Mouse (Mus musculus) intestine, embryonic 15.5 days (tissue): ENCODE data around the gene Enthd1. TPM values are rescaled to one million over a fixed set of nuclear protein-coding genes. Genes with fewer than 3 reads are reported as not detected.

ENCODE experiments used
- ATAC-seq: fragments of 200-750 bp; cut with Nextera tagmentation; 2 replicates; pipeline ENCODE4 v1.8.0; 2017; ENCODE audit warnings: moderate TSS enrichment, moderate library complexity
- H3K27ac ChIP-seq: fragments of 300-500 bp; sonication (generic); 2 replicates; pipeline ENCODE4 v1.5.1; 2015; ENCODE audit warnings: mild to moderate bottlenecking, inconsistent platforms
- H3K27me3 ChIP-seq: fragments of 300-500 bp; sonication (generic); replicated peaks from 2 replicates; pipeline ENCODE4 v1.6.1; 2015; ENCODE audit warnings: inconsistent platforms
- H3K36me3 ChIP-seq: fragments of 300-500 bp; sonication (generic); 2 replicates; pipeline ENCODE4 v1.6.1; 2015; ENCODE audit warnings: inconsistent platforms
- H3K4me1 ChIP-seq: fragments of 300-500 bp; sonication (generic); replicated peaks from 2 replicates; pipeline ENCODE4 v1.6.1; 2015; ENCODE audit warnings: inconsistent platforms
- H3K4me2 ChIP-seq: fragments of 300-500 bp; sonication (generic); replicated peaks from 2 replicates; pipeline ENCODE4 v1.6.1; 2015; ENCODE audit warnings: mild to moderate bottlenecking, inconsistent platforms
- H3K4me3 ChIP-seq: fragments of 300-500 bp; sonication (generic); replicated peaks from 2 replicates; pipeline ENCODE4 v1.5.1; 2015; ENCODE audit warnings: inconsistent platforms
- H3K9ac ChIP-seq: fragments of 300-500 bp; sonication (generic); 2 replicates; pipeline ENCODE4 v1.6.1; 2015; ENCODE audit warnings: inconsistent platforms
- H3K9me3 ChIP-seq: fragments of 300-500 bp; sonication (generic); 2 replicates; pipeline ENCODE4 v1.6.1; 2016; ENCODE audit warnings: inconsistent platforms
- WGBS: fragments of 180-500 bp; shearing (Covaris S2); methylation state at CpG from one replicate; pipeline ENCODE4 v1.1.7; 2015; 5-methylcytosine and 5-hydroxymethylcytosine counted together
- polyA plus RNA-seq: library from polyadenylated mRNA; unstranded; fragments of >200 nt; fragmentation: Nextera tagmentation; extraction: Ambion mirVana; gene quantifications from 2 replicates; pipeline ENCODE4 v1.2.1, GENCODE M21; 2015

The Enthd1 gene
- polyA plus RNA-seq, 1 experiment from 2014 or later, result not detected

DNA sequence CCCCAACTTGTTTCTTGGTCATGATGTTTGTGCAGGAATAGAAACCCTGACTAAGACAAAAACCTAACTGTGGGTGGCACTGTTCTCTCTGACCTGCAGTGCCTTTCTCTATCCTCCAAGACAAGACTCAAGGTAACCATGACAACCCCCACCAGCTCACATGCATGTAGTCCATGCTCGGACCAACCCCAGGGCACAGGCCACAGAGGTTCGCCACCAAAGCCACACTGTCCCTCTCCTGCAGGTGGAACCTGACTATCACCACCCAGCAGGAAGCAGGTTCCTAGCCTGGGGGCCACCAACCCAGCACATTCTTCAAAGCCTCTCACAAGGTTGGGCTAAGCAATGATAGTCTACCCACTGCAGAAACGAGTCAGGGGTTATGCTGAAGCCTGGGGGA, 76.3 kb downstream of the Enthd1 start:
- H3K27me3 ChIP-seq, result no peaks in the 10 kb centered on the region
- 73% methylated on average over 3 of the region's 3 CpGs for WGBS

DNA sequence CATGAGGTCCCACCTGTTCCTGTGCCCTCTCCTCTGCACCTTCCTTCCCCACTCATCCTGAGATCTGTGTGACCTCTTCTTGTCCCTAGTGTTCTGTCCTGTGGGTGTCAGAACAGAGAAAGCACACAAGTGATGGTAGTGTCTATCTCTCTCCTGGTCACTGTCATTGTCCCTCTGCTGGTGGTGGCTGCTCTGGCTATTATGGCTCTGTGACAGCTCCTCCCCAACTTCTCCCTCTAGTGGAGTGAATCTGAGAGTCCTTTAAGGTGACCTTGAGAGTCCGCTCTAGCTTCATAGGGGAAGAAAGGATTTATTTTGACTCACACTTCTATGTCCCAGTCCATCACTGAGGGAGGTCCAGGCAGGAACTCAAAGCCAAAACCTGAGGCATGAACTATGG, 79.4 kb downstream of the Enthd1 start:
- no peak overlapping the region for H3K4me3 ChIP-seq
- H3K27ac ChIP-seq, result no peak overlapping the region
- H3K27me3 ChIP-seq, result no peaks in the 10 kb centered on the region
- H3K4me1 ChIP-seq, result 0 out of 2 replicates have a peak, but pooled peaks cover 4% of the 10 kb centered on the region
- no peak for ATAC-seq
- no peak overlapping the region for H3K9ac ChIP-seq
- H3K9me3 ChIP-seq, result no peaks in the 10 kb centered on the region
- no peak overlapping the region for H3K4me2 ChIP-seq
- no peaks in the 10 kb centered on the region for H3K36me3 ChIP-seq
- WGBS, result 93% methylated on average over 1 of the region's 1 CpGs

More for the DNA sequence above, 76.3 kb downstream of the Enthd1 start:
- no peaks in the 10 kb centered on the region for H3K36me3 ChIP-seq
- H3K4me1 ChIP-seq, result 0 out of 2 replicates have a peak, but pooled peaks cover 4% of the 10 kb centered on the region
- no peak overlapping the region for H3K27ac ChIP-seq
- no peak for ATAC-seq
- no peak overlapping the region for H3K4me3 ChIP-seq
- H3K9me3 ChIP-seq, result no peaks in the 10 kb centered on the region
- no peak overlapping the region for H3K9ac ChIP-seq
- H3K4me2 ChIP-seq, result no peak overlapping the region

DNA sequence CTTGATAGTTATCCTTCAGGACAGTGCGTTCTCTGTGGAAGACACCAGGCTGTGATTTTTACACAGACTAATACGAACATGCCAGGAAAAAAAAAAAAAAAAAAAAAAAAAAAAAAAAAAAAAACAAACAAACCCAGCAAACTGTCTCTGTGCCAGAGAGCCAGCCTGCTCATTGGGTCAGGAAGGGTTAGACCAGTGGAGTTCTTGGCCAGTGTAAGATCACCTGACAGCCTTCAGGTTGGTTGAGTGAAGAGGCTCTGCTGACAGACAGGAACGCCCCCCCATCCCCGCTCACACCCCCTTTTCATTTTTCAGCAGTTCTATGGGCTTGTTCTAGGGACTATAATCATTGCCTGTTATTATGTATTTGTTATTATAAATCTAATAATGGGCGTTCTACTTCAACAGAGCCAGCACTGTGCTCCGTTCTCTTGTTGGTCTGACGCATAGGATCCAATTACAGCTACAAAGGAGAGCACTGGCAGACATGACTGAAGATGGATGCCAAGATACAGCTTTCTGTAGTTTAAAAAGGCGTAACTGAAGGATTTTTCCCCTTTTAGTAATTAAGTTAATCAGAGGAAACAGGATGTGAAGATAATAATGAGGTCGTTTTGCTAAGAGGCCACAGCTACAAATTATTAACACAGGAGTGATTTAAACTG, 81.8 kb downstream of the Enthd1 start:
- H3K27ac ChIP-seq, result no peak overlapping the region
- H3K4me2 ChIP-seq, result no peak overlapping the region
- no peaks in the 10 kb centered on the region for H3K9me3 ChIP-seq
- ATAC-seq, result no peak
- no peaks in the 10 kb centered on the region for H3K27me3 ChIP-seq
- H3K9ac ChIP-seq, result no peak overlapping the region
- H3K4me1 ChIP-seq, result 0 out of 2 replicates have a peak, but pooled peaks cover 4% of the 10 kb centered on the region
- no peak overlapping the region for H3K4me3 ChIP-seq
- 73% methylated on average over 9 of the region's 9 CpGs for WGBS
- no peaks in the 10 kb centered on the region for H3K36me3 ChIP-seq

DNA sequence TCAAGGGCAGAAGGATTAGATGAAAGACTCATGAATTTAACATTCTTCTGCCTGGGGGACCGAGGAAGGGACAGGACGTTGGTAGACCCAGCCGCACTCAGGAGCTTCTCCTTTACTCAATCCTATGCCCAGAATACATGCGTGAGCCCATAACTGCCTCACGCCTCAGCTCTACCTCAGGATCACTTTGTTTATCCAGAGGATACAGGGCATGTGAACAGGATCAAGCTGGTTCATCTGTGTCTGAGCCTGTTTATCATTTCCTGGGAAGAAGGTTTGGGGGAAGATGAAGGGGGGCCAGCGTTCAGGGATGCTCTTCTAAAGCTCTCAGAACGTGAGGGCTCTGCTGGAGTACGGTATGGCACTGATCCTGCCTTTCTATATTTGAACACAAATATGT, 82.6 kb downstream of the Enthd1 start:
- no peak overlapping the region for H3K9ac ChIP-seq
- 54% methylated on average over 8 of the region's 8 CpGs for WGBS
- ATAC-seq, result no peak

DNA sequence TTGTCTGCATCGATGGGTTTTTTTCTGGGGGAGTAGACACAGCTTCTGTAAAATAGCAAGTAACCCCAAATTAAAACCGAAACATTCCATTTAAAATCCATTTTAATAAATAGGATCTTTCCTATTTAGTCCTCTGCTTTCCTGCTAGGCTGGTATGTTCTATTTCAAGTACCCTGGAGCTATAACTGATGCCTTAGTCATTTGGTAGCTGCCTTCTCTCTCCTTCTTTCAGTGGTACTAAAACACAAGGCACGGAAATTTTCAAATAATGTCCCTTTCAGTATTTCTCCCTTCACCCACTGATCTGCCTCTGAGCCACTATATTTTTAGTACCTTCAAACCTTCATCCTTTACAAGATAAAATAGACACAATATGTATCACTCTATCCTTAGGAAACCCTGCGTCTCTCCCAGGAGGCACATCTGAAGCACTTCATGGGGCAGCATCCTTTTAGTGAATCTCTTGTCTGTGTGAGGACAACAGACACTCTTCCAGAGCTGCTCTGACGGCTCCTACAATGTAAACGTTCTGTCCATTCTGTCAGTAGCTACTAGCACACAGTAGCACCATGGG, 90.4 kb downstream of the Enthd1 start:
- 76% methylated on average over 6 of the region's 6 CpGs for WGBS
- ATAC-seq, result no peak
- Histone ChIP-seq H3K4me1 (no peaks in the 10 kb centered on the region), H3K36me3 (no peaks in the 10 kb centered on the region), H3K4me3 (no peak overlapping the region), H3K27me3 (no peaks in the 10 kb centered on the region), H3K9ac (no peak overlapping the region), H3K9me3 (no peaks in the 10 kb centered on the region), H3K27ac (no peak overlapping the region), H3K4me2 (no peak overlapping the region)

More for the DNA sequence above, 82.6 kb downstream of the Enthd1 start:
- Histone ChIP-seq H3K9me3 (no peaks in the 10 kb centered on the region), H3K4me1 (0 out of 2 replicates have a peak, but pooled peaks cover 4% of the 10 kb centered on the region), H3K4me2 (no peak overlapping the region), H3K4me3 (no peak overlapping the region), H3K27ac (no peak overlapping the region), H3K27me3 (no peaks in the 10 kb centered on the region), H3K36me3 (no peaks in the 10 kb centered on the region)

DNA sequence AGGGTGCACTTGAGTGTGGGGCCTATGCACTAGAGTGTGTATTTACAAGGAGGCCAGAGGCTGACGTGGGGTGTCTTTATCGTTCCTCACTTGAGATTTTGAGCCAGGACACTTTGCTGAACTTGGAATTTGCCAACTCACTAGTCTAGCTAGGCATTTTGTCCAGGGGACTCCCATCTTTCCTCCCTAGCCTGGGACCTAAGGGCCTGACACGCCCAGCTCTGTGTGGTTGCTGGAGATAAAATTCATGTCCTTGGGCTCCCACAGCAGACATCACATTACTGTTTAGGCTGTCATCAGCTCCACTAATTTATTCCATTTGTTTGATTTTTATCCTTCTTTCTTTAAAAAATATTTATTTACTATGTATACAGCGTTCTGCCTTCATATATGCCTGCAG, 97.1 kb downstream of the Enthd1 start:
- Histone ChIP-seq H3K27ac (no peak overlapping the region), H3K9ac (no peak overlapping the region), H3K36me3 (no peaks in the 10 kb centered on the region), H3K27me3 (no peaks in the 10 kb centered on the region), H3K4me1 (no peaks in the 10 kb centered on the region), H3K9me3 (no peaks in the 10 kb centered on the region), H3K4me2 (no peak overlapping the region), H3K4me3 (no peak overlapping the region)
- 88% methylated on average over 4 of the region's 4 CpGs for WGBS
- ATAC-seq, result no peak

DNA sequence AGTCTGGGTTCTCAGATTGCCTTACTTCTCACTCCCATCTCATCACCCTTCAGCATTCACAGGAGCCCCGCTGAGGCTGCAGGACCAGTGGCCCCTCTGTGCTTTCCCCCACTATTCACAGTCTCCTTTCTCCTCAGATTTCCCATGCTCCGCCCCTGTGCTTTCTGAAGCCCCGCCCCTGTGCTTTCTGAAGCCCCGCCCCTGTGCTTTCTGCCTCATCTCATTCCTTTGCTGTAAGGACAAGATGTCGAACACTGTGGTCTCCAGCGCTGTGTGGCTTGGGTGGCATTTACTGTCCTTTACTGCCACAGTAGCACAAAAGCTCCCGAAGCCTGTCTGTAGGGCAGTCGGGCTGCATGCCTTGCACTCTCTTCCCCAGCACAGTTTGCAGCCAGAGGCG, 102.8 kb downstream of the Enthd1 start:
- no peak overlapping the region for H3K9ac ChIP-seq
- no peaks in the 10 kb centered on the region for H3K36me3 ChIP-seq
- H3K9me3 ChIP-seq, result no peaks in the 10 kb centered on the region
- H3K27me3 ChIP-seq, result no peaks in the 10 kb centered on the region
- ATAC-seq, result peak; percentile 56
- peak overlapping the region; percentile 54 for H3K4me2 ChIP-seq
- peak overlapping the region; percentile 24; the same call in 1 of the 2 replicates for H3K4me3 ChIP-seq
- WGBS, result 2% methylated on average over 9 of the region's 9 CpGs
- no peak overlapping the region for H3K27ac ChIP-seq
- H3K4me1 ChIP-seq, result 0 out of 2 replicates have a peak, but pooled peaks cover 5% of the 10 kb centered on the region

DNA sequence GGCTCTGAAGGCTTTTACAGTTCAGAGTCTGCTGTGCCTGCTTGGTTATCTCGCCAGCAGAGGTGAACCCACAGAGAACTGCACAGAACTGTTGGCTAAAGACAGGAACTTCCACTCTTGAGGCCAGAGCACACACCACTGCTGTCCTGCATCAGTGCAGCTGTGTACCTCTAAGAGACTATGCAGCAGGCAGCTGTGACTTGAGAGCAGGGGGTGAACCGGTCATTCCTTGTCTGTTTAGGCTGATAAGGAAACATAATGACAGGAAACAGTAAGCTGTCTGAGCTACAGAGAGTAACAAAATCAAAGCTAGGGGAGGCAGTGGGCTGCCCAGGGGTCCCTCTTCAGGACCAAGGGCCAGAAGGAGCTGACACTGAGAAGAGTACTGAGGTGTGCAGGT, 103.5 kb downstream of the Enthd1 start:
- 29% methylated on average over 2 of the region's 2 CpGs for WGBS
- Histone ChIP-seq H3K36me3 (no peaks in the 10 kb centered on the region), H3K9me3 (no peaks in the 10 kb centered on the region), H3K27me3 (no peaks in the 10 kb centered on the region), H3K9ac (no peak overlapping the region), H3K4me1 (0 out of 2 replicates have a peak, but pooled peaks cover 5% of the 10 kb centered on the region), H3K4me3 (no peak overlapping the region), H3K27ac (no peak overlapping the region), H3K4me2 (no peak overlapping the region)
- ATAC-seq, result no peak

DNA sequence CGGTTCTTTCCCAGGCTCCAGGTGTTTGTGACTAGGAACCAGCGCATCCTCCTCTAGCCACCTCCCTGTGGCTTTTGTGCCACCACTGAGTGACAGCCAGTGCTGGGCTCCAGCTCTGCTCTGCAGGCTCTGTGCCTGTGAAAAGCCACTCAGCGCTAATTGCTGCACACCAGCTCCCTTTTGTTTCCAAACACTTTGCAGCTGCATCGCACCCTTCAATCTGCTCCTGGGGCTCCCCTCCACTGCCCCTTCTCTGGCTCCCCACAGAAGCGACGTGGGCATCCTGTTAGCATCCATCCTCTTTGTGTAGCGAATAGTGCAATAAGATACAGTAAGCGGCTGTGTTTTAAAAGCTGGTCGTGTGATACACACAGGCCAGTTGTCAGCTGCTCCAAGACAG, 104.9 kb downstream of the Enthd1 start:
- Histone ChIP-seq H3K4me3 (no peak overlapping the region), H3K4me2 (no peak overlapping the region), H3K27ac (no peak overlapping the region), H3K9me3 (no peaks in the 10 kb centered on the region), H3K4me1 (0 out of 2 replicates have a peak, but pooled peaks cover 5% of the 10 kb centered on the region), H3K9ac (no peak overlapping the region), H3K36me3 (no peaks in the 10 kb centered on the region), H3K27me3 (no peaks in the 10 kb centered on the region)
- no peak for ATAC-seq
- 65% methylated on average over 9 of the region's 9 CpGs for WGBS

DNA sequence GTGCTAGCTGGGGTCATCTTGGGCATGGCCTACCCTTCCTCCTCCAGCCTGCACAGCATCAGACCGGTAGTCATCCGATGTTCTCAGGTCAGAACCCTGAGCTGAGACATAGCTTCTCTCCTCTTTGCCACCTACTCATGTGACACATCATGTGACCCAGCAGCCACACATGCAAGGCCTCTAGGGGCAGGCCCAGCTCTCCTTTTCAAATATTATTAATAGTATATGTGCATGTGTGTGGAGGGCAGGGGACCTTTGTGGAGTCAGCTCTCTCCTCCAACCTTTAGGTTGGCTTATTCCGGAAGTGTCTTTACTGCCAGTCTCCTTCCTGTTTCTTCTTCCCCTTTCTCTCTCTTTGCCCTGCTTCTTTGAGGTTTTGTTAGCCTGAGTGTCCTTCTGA, 107.0 kb downstream of the Enthd1 start:
- Histone ChIP-seq H3K36me3 (no peaks in the 10 kb centered on the region), H3K4me3 (no peak overlapping the region), H3K4me2 (no peak overlapping the region), H3K27me3 (no peaks in the 10 kb centered on the region), H3K9ac (no peak overlapping the region), H3K4me1 (0 out of 2 replicates have a peak, but pooled peaks cover 5% of the 10 kb centered on the region), H3K9me3 (no peaks in the 10 kb centered on the region), H3K27ac (no peak overlapping the region)
- no peak for ATAC-seq
- WGBS, result 79% methylated on average over 3 of the region's 3 CpGs

DNA sequence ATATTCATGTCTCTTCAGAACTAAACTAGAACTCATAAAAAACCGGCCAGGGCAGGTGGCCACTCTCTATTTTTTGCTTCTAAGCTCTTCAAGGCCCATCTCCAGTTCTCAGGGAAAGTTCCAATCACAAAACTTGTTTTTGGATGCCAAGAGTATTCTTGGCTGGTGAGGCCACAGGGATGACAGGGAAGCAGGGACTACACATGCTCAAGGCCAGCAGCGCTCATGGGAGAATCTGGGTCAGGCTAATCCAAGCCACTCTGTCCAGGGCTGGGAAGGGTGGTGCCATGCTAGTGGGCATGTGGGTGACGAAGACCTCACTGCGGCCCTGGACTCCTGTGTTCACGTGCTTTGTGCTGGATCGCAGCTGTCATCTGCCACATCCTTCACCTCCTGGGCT, 110.5 kb downstream of the Enthd1 start:
- 80% methylated on average over 6 of the region's 6 CpGs for WGBS
- H3K4me2 ChIP-seq, result no peak overlapping the region
- no peak overlapping the region for H3K9ac ChIP-seq
- ATAC-seq, result no peak
- no peak overlapping the region for H3K27ac ChIP-seq
- H3K27me3 ChIP-seq, result no peaks in the 10 kb centered on the region
- no peaks in the 10 kb centered on the region for H3K9me3 ChIP-seq
- no peak overlapping the region for H3K4me3 ChIP-seq
- no peaks in the 10 kb centered on the region for H3K36me3 ChIP-seq
- H3K4me1 ChIP-seq, result no peaks in the 10 kb centered on the region

DNA sequence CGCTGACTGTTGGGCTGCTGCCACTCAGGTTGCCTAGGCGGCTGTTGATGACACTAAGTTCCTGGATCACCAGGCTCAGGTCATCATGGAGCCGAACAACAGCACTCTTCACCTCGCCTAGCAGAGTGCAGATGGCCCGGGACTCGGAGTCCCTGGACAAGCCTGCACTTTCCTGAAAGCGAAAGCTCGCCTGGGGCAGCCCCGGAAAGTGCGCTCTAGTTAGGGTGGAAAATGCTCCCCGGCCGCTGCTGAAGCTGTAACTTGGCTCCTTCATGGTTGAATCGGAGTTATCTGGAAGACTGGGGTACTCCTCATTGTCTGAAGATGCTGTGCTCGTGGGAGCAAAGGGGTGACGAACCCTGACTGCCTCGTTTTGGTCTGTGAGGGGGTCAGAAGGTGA, 112.5 kb downstream of the Enthd1 start:
- Histone ChIP-seq H3K27ac (no peak overlapping the region), H3K27me3 (no peaks in the 10 kb centered on the region), H3K36me3 (no peaks in the 10 kb centered on the region), H3K4me3 (no peak overlapping the region), H3K4me2 (peak overlapping the region; percentile 19; the same call in 1 of the 2 replicates), H3K9me3 (no peaks in the 10 kb centered on the region), H3K9ac (no peak overlapping the region), H3K4me1 (no peaks in the 10 kb centered on the region)
- no peak for ATAC-seq
- 42% methylated on average over 16 of the region's 16 CpGs for WGBS
